Mouse (Mus musculus) thymus, adult 2 months (tissue): ENCODE results near the gene R3hdm1.

ENCODE experiments used
- CTCF ChIP-seq: fragments of 200-500 bp; IDR thresholded peaks from 2 replicates; pipeline ENCODE4 v1.5.1; 2012; ENCODE audit warnings: mild to moderate bottlenecking, control low read depth, low read length, moderate library complexity, borderline replicate concordance; ENCODE audit not compliant: control insufficient read depth, poor library complexity, insufficient read depth; ENCODE audit errors: extremely low read depth
- POLR2A ChIP-seq: fragments of 200-500 bp; IDR thresholded peaks from 2 replicates; pipeline ENCODE4 v1.6.1; 2012; ENCODE audit warnings: mild to moderate bottlenecking, low read length, control low read depth, moderate library complexity; ENCODE audit not compliant: control insufficient read depth, poor library complexity, insufficient read depth; ENCODE audit errors: extremely low read depth

DNA sequence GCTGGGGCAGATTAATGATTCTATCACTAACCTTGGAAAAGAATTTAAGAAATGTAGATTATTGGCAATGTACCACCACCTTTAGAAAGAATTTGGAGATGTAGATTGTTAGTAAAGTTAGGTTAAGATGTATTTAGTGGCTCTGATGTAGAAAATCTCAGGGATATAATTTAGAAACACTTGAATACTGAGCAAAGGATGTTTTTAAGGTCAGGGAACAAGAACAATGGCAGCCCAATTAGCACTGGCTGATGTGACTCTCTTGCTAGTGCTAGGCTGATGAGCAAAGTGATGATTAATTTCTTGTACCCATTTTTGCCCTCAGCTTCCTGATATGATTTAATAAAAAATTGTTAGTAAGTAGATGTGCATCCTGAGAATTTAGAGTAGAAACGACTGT lies 41.7 kb upstream of the R3hdm1 start:
- TF ChIP-seq CTCF (no peak), POLR2A (no peak)
